Mouse (Mus musculus): ENCODE results near the gene Atp6v1d. TPM values are rescaled to one million over a fixed set of nuclear protein-coding genes. Genes with fewer than 3 reads are reported as not detected.

Gene Atp6v1d
- polyA plus RNA-seq (2016; fragmentation: Nextera tagmentation; extraction: Ambion mirVana): 102 and 115 TPM in 2 replicates

DNA sequence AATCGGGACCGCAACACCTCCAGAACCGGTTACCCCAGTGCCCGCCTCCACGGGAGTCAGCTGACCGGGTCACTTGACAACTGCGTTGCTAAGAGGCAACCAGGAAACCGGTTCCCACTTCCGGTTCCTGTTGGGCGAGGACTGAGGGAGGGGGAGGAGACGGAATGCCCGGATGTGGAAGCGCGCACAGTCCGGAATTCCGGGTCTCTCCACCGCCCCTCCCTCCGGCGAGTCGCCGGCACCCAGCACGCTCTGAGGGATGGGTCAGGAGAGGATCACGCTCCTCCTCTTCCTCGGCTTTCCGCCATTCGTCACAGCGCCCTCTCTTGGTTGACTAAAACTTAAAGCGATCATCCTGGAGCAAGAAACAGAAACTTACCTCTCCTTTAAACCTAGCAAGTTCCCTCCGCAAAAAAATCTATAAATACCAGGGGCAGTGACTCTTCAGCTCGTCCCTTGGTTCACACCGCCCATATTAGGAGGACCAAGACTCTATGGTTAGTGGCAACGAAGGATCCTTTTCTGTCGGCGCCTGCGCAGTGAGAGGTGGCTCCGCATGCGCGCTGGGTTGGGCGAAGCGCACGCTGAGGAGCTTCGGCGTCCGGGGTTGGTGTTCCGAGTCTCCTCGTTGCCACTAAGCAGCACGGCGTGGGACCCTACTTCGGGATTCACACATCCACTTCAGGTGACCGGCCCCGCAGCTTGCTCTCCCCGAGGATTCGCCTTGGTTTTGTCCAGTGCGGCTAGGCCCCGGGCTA, at the start of gene Atp6v1d, which contains the start of gene Eif2s1:
TSS of gene Atp6v1d (minus strand) at position 143 of the 758 bp plus-strand sequence.
TSS of gene Eif2s1 (plus strand) at position 324 of the 758 bp plus-strand sequence.
- under 1% methylated on average over 55 of the region's 55 CpGs for WGBS
- no peaks in the 10 kb centered on the region for H3K9me3 ChIP-seq
- peak within 1 kb of the TSS; percentile 81 for H3K9ac ChIP-seq
- H3K27me3 ChIP-seq (replicated peaks): no peaks in the 10 kb centered on the region
- ATAC-seq (ENCODE audit: low FRiP score, low read depth): peak; percentile 100
- H3K4me1 ChIP-seq: peaks cover 22% of the 10 kb centered on the region
- H3K4me3 ChIP-seq: peak within 1 kb of the TSS; percentile 71
- no peaks in the 10 kb centered on the region for H3K36me3 ChIP-seq
- H3K27ac ChIP-seq: peak within 1 kb of the TSS; percentile 51; the same call in 1 of the 2 replicates
- H3K4me2 ChIP-seq (replicated peaks): peak within 1 kb of the TSS; percentile 89

DNA sequence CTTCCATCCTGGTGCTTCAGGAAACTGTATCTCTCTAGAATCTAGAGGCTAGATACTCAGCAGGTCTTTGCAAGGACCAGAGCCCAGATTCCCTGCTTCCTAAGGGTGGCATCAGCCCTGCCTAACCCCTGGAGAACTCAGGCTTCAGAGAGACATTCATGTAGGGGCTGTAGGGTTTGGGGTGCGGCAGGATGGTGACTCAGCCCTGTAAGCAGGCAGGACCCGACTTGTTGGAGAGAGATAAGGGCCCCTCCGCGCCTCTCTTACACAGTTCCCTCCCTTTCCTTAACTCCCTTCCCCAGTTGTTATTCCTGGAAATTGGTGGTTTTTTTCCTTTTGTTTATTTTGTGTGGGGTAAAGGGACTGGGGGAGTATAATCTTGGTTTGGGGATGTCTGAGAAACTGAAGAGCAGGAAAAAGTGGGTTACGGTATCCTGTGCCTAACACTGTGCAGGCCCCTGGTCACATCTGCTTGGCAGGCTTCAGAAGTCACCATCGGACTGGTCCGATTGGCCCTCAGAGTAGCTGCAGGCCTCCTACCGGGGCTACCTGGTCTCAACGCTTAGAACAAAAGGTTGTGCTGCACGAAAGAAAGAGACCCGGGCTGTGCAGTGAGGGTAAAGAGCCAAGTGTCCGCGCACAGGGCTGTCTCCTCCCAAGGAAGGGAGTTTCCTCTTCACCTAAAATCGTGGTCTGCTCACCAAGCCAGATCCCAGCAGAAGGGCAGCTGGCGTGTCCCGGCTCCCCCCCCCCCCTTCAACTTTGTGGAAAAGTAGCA, 49.4 kb upstream of the Atp6v1d start:
- Histone ChIP-seq H3K9me3 (no peaks in the 10 kb centered on the region), H3K27ac (no peak overlapping the region), H3K4me3 (peak overlapping the region; percentile 20; the same call in 1 of the 2 replicates), H3K9ac (no peak overlapping the region), H3K4me2 (replicated peaks) (peak overlapping the region; percentile 60), H3K36me3 (no peaks in the 10 kb centered on the region), H3K4me1 (peaks cover 14% of the 10 kb centered on the region), H3K27me3 (replicated peaks) (peaks cover 60% of the 10 kb centered on the region)
- ATAC-seq (ENCODE audit: low FRiP score, low read depth): no peak
- WGBS: 14% methylated on average over 16 of the region's 16 CpGs

DNA sequence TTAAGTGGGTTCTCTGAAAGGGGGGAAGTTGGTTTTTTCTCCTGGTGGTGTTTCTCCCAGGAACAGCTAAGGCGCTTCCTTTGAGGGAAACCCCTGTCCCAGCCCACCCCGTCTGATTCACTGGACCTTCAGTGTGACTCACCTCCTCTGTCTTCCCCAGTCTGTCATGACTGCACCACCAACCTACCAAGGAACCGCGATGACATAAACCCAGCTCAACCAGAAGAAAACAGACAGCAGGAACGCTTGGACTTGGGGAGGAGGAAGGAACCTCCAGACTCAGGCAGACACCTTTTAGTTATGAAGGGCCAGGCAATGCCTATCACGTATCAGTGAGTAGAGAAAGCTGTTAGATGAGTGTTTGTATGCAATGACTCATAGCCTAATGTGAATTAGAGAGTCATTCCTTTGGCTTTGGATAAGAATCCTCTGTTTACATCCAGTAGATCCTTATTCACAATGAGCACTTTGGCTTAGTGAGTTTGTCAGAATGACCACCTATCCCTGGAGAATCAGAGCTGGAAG, 46.7 kb upstream of the Atp6v1d start:
- Histone ChIP-seq H3K4me1 (peaks cover 14% of the 10 kb centered on the region), H3K27me3 (replicated peaks) (peaks cover 59% of the 10 kb centered on the region), H3K9ac (no peak overlapping the region), H3K9me3 (no peaks in the 10 kb centered on the region), H3K27ac (no peak overlapping the region), H3K4me2 (replicated peaks) (no peak overlapping the region), H3K36me3 (no peaks in the 10 kb centered on the region), H3K4me3 (no peak overlapping the region)
- ATAC-seq (ENCODE audit: low FRiP score, low read depth): no peak
- 82% methylated on average over 6 of the region's 6 CpGs for WGBS

DNA sequence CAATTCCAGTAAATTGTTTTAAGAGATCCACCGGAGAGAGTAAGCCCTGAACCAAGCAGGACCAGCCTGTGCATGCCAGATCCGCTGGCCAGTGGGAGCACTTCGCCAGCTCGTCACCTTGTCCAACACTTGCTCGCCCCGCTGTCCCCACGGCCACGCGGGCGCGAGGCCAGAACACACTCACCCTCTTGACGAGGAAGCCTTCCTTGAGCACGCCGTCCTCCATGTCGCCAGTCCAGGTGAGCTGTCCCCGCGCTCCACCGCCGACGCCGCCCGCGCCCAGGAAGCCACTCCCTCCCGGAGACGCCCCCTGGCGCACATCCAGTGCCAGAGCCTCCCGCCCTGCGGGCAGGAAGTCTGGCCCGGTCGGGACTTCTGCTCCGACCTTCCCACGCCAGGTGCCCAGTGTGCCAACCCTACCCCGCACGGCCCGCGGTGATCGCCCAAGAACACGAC, 45.3 kb upstream of the Atp6v1d start, which contains the start of gene Plek2:
TSS of gene Plek2 (minus strand) at position 258 of the 456 bp plus-strand sequence.
- H3K4me3 ChIP-seq: peak within 1 kb of the TSS; percentile 39
- H3K4me1 ChIP-seq: peaks cover 9% of the 10 kb centered on the region
- H3K4me2 ChIP-seq (replicated peaks): peak within 1 kb of the TSS; percentile 86
- no peaks in the 10 kb centered on the region for H3K36me3 ChIP-seq
- WGBS: 2% methylated on average over 38 of the region's 38 CpGs
- no peak within 1 kb of the TSS for H3K27ac ChIP-seq
- no peaks in the 10 kb centered on the region for H3K9me3 ChIP-seq
- peak; percentile 54; the same call in 1 of the 2 replicates for ATAC-seq (ENCODE audit: low FRiP score, low read depth)
- H3K27me3 ChIP-seq (replicated peaks): peaks cover 47% of the 10 kb centered on the region
- H3K9ac ChIP-seq: peak within 1 kb of the TSS; percentile 53; the same call in 1 of the 2 replicates

DNA sequence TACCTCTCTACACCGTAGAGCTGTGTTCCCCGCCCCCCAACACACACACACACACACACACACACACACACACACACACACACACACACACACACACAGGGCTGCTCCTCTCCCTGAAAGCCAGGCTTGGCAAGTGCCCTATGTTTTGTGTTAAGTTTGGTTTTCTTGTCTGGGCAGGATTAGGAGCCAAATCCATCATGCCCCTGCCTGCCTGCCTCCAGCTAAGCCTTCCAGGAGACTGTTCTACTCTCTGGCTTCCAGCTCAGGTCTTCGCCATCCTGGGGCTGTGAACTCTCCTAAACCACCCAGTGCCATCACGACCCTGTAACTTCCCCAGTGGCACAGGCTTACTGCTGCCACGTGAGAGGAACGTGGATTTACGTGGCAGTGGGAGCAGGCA, 43.1 kb upstream of the Atp6v1d start:
- no peaks in the 10 kb centered on the region for H3K36me3 ChIP-seq
- ATAC-seq (ENCODE audit: low FRiP score, low read depth): no peak
- H3K9ac ChIP-seq: no peak overlapping the region
- peaks cover 30% of the 10 kb centered on the region for H3K27me3 ChIP-seq (replicated peaks)
- H3K9me3 ChIP-seq: no peaks in the 10 kb centered on the region
- no peak overlapping the region for H3K4me2 ChIP-seq (replicated peaks)
- H3K4me1 ChIP-seq: peaks cover 4% of the 10 kb centered on the region
- H3K4me3 ChIP-seq: no peak overlapping the region
- H3K27ac ChIP-seq: no peak overlapping the region
- 83% methylated on average over 7 of the region's 7 CpGs for WGBS

DNA sequence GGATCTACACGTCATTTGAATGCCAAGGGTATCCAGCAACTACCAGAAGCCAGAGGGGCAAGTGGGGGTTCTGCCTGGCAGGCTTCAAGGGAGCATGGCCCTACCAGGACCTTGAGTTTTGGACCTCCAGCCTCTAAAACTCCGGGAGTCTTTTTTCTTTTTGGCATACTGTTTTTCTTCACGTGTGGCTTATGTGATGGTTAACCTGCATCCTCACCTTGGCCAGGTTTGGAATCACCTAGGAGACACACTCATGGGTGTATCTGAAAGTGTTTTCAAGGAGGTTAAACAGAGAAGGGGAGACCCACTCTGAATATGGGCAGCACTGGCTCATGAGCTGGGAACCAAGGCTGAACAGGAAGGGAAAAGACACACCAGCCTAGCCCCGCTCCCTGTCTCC, 41.9 kb upstream of the Atp6v1d start:
- WGBS: 82% methylated on average over 4 of the region's 4 CpGs
- no peaks in the 10 kb centered on the region for H3K36me3 ChIP-seq
- no peak for ATAC-seq (ENCODE audit: low FRiP score, low read depth)
- H3K9me3 ChIP-seq: no peaks in the 10 kb centered on the region
- no peak overlapping the region for H3K27ac ChIP-seq
- no peak overlapping the region for H3K4me3 ChIP-seq
- H3K27me3 ChIP-seq (replicated peaks): peaks cover 23% of the 10 kb centered on the region; the same call in 1 of the 2 replicates
- H3K4me1 ChIP-seq: peaks cover 4% of the 10 kb centered on the region
- H3K9ac ChIP-seq: no peak overlapping the region
- no peak overlapping the region for H3K4me2 ChIP-seq (replicated peaks)

DNA sequence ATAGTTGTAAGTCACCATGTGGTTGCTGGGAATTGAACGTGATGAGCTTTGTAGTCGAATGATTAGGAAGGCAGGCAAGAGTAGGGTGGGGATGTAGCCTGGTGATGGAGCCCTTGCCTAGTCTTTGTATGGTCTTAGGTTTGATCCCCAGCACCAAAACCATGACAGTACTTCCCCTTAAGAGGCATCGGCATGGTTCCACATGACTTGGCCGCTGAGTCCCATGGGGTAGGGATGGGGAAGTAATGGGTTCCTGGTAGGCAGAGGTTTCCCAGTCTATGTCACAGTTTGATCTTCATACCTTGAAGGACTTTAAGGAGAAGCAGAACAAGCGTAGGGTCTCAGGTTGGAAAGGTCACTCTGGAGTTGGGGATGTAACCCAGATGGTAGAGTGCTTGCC, 40.0 kb upstream of the Atp6v1d start:
- Histone ChIP-seq H3K4me1 (no peaks in the 10 kb centered on the region), H3K4me3 (no peak overlapping the region), H3K27me3 (replicated peaks) (peaks cover 6% of the 10 kb centered on the region; the same call in 1 of the 2 replicates), H3K9ac (no peak overlapping the region), H3K4me2 (replicated peaks) (no peak overlapping the region), H3K36me3 (no peaks in the 10 kb centered on the region), H3K27ac (no peak overlapping the region), H3K9me3 (no peaks in the 10 kb centered on the region)
- 83% methylated on average over 5 of the region's 5 CpGs for WGBS
- ATAC-seq (ENCODE audit: low FRiP score, low read depth): no peak

DNA sequence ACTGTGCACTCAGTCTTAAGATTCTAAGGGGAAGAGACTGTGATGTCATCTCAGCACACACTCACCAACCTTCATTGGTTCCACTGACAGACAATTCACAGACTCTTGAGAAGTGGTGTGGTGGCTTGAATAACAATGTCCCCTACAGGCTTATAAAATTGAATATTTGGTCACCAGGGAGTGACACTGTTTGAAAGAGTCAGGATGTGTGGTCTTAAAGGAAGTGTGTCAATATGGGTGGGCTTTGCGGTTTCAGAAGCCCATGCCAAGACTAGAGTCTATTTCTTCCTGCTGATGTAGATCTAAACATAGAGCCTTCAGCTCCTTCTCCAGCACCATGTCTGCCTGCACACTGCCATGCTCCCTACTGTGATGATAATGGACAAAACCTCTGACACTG, 36.4 kb upstream of the Atp6v1d start:
- Histone ChIP-seq H3K27ac (no peak overlapping the region), H3K36me3 (no peaks in the 10 kb centered on the region), H3K27me3 (replicated peaks) (no peaks in the 10 kb centered on the region), H3K4me1 (no peaks in the 10 kb centered on the region), H3K4me3 (no peak overlapping the region), H3K4me2 (replicated peaks) (no peak overlapping the region), H3K9ac (no peak overlapping the region), H3K9me3 (no peaks in the 10 kb centered on the region)
- no peak for ATAC-seq (ENCODE audit: low FRiP score, low read depth)
- 90% methylated on average over 1 of the region's 1 CpGs for WGBS

DNA sequence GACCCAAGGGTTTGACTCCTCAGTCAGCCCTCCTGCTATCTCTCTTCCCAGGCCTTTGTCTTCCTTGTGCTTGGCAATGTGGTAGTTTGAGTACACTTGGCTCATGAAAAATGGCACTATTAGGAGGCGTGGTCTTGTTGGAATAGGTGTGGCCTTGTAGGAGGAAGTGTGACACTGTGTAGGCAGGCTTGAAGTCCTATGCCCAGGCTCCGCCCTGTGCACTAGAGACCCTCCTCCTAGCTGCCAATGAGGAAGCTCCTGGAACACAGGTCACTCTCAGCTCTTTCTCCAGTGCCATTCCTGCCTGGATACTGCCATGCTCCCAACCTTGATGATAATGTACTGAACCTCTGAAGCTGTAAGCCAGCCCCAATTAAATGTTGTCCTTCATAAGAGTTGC, 29.7 kb upstream of the Atp6v1d start:
- WGBS: 93% methylated on average over 2 of the region's 2 CpGs
- Histone ChIP-seq H3K9me3 (no peaks in the 10 kb centered on the region), H3K4me3 (no peak overlapping the region), H3K27me3 (replicated peaks) (no peaks in the 10 kb centered on the region), H3K27ac (no peak overlapping the region), H3K4me2 (replicated peaks) (no peak overlapping the region), H3K9ac (no peak overlapping the region), H3K4me1 (no peaks in the 10 kb centered on the region), H3K36me3 (peaks cover 10% of the 10 kb centered on the region)
- no peak for ATAC-seq (ENCODE audit: low FRiP score, low read depth)

DNA sequence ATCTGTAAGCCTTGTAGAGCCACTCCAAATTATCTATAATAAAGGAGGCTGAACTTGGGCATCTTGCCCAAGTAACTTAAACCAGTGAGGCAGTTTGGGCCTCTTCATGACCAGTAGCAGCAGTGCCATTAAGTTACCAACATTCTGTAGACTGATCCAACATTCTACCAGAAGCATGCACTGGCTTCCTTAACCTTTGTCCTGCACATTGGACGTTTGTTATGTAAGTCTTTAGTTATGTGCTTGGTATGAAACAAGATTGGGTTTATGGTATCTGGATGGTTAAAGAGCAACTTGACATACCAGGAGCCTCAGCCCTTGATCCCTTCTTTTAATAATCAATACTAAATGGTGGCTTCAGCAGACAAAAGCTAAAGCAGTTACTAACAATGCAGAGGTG, 28.6 kb upstream of the Atp6v1d start:
- H3K4me1 ChIP-seq: no peaks in the 10 kb centered on the region
- H3K9ac ChIP-seq: no peak overlapping the region
- H3K9me3 ChIP-seq: no peaks in the 10 kb centered on the region
- ATAC-seq (ENCODE audit: low FRiP score, low read depth): no peak
- H3K27ac ChIP-seq: no peak overlapping the region
- H3K4me2 ChIP-seq (replicated peaks): no peak overlapping the region
- H3K27me3 ChIP-seq (replicated peaks): no peaks in the 10 kb centered on the region
- peaks cover 18% of the 10 kb centered on the region for H3K36me3 ChIP-seq
- no peak overlapping the region for H3K4me3 ChIP-seq
- 82% methylated on average over 1 of the region's 1 CpGs for WGBS

DNA sequence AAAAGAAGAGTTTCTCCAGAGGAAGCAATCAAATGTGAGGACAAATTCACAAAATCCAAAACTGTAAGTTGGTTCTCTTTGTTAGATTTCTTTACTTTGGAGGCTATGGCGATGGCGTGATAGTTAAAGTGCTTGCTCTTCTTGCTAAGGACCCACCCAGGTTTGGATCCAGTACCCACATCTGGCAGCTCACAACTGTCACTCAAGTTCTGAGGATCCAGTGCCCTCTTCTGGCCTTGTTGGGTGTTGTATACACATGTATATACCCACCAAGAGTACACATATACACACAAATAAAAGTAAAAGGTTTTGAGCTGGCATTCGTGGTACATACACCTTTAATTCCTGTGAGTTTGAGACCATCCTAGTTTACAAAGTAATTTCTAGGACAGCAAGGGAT, 13.1 kb upstream of the Atp6v1d start:
- no peak for ATAC-seq (ENCODE audit: low FRiP score, low read depth)
- no peaks in the 10 kb centered on the region for H3K4me1 ChIP-seq
- H3K4me3 ChIP-seq: no peak overlapping the region
- 94% methylated on average over 3 of the region's 3 CpGs for WGBS
- no peak overlapping the region for H3K27ac ChIP-seq
- H3K9me3 ChIP-seq: no peaks in the 10 kb centered on the region
- peaks cover 43% of the 10 kb centered on the region for H3K36me3 ChIP-seq
- no peak overlapping the region for H3K4me2 ChIP-seq (replicated peaks)
- no peaks in the 10 kb centered on the region for H3K27me3 ChIP-seq (replicated peaks)
- no peak overlapping the region for H3K9ac ChIP-seq

DNA sequence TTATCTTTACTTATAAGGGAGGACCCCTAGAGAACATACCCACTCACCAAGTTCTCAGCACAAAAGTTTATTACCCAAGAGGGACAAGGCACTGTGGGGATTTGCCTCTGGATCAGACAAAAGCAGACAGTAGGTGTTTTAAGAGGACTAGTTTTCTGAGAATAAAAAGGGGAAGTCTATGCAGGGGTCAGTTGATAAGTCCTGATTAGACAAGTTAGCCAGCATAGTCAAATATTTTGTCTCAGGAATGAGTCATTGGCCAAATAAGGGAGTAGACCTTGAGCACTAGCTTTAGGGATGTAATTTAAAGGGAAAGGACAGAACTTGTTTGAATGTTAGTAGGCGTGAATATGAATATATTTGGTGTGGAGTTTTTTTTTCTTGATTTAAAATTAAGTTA, 6.7 kb upstream of the Atp6v1d start:
- Histone ChIP-seq H3K4me3 (no peak overlapping the region), H3K36me3 (peaks cover 22% of the 10 kb centered on the region), H3K4me2 (replicated peaks) (no peak overlapping the region), H3K27me3 (replicated peaks) (no peaks in the 10 kb centered on the region), H3K9ac (no peak overlapping the region), H3K9me3 (no peaks in the 10 kb centered on the region), H3K27ac (no peak overlapping the region), H3K4me1 (peaks cover 2% of the 10 kb centered on the region)
- ATAC-seq (ENCODE audit: low FRiP score, low read depth): no peak
- 93% methylated on average over 1 of the region's 1 CpGs for WGBS

Measured in neural tube, embryonic 12.5 days (tissue).